Mouse (Mus musculus): ENCODE results near the gene Tifab. TPM values are rescaled to one million over a fixed set of nuclear protein-coding genes. Genes with fewer than 3 reads are reported as not detected.
A peak's percentile ranks its signal among the peaks of the same experiment; 100 is the strongest.

Gene Tifab
- polyA plus RNA-seq, 1 experiment from 2014 or later = 1.5 TPM

- no peak overlapping the region for H3K4me3 ChIP-seq
- peaks cover 11% of the 10 kb centered on the region for H3K27me3 ChIP-seq
- H3K36me3 ChIP-seq = no peaks in the 10 kb centered on the region
- no peaks in the 10 kb centered on the region for H3K9me3 ChIP-seq
- no peak overlapping the region for H3K27ac ChIP-seq
- H3K4me1 ChIP-seq (replicated peaks) = peaks cover 5% of the 10 kb centered on the region
- no peak for ATAC-seq (ENCODE audit: low FRiP score)
- WGBS = 72% methylated on average over 7 of the region's 7 CpGs
- no peak overlapping the region for H3K9ac ChIP-seq
- H3K4me2 ChIP-seq = no peak overlapping the region
Observed at GRCm38 (mm10) chr13:56172901-56173545, 5.7 kb downstream of the Tifab start.

DNA sequence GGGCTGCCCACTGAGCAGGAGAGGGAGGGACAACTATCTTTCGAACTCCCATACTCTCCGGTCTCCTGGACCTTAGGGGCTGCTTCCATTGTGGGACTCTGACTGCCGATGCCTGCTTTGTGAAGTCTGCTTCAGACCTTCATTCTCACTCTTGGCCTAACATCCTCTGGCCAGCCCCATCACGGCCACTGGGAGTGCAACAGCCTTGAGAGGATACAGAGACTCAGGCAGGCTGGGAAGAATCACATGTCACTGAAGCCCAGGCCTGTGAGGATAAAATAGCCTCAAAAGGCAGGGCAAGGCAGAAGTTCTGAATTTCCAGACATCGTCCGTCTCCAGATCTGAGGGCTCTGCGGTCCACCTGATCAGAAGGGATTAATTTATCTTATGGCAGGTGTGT lies 6.6 kb downstream of the Tifab start:
- H3K4me2 ChIP-seq = no peak overlapping the region
- WGBS = 84% methylated on average over 7 of the region's 7 CpGs
- peaks cover 9% of the 10 kb centered on the region for H3K4me1 ChIP-seq (replicated peaks)
- H3K36me3 ChIP-seq = no peaks in the 10 kb centered on the region
- H3K27ac ChIP-seq = no peak overlapping the region
- ATAC-seq (ENCODE audit: low FRiP score) = no peak
- H3K4me3 ChIP-seq = no peak overlapping the region
- H3K27me3 ChIP-seq = peaks cover 11% of the 10 kb centered on the region
- no peaks in the 10 kb centered on the region for H3K9me3 ChIP-seq
- H3K9ac ChIP-seq = no peak overlapping the region

DNA sequence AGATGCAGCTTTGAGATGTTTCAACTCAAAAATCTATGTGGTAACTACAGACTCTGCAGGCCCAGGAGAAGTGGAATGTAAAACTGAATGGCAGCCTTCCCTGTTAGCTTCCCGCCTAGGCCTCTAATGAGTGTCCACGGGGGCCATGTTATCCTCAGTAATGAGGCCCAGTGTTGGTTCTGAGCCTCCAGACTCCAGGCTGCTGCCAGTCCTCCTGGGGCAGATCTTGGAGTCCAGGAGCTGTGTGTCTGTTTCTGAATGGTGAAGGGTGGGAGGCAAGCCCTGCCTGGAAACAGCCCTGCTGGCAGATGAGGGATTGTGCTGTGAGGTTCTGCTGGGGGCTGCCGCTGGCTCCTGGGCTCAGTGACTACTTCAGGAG lies 10.3 kb downstream of the Tifab start:
- Histone ChIP-seq H3K4me1 (replicated peaks) (peaks cover 9% of the 10 kb centered on the region), H3K4me2 (no peak overlapping the region), H3K9me3 (no peaks in the 10 kb centered on the region), H3K9ac (no peak overlapping the region), H3K36me3 (no peaks in the 10 kb centered on the region), H3K27ac (peak overlapping the region; percentile 26; the same call in 1 of the 2 replicates), H3K27me3 (peaks cover 12% of the 10 kb centered on the region; the same call in 1 of the 2 replicates), H3K4me3 (no peak overlapping the region)
- no peak for ATAC-seq (ENCODE audit: low FRiP score)
- 57% methylated on average over 3 of the region's 3 CpGs for WGBS

DNA sequence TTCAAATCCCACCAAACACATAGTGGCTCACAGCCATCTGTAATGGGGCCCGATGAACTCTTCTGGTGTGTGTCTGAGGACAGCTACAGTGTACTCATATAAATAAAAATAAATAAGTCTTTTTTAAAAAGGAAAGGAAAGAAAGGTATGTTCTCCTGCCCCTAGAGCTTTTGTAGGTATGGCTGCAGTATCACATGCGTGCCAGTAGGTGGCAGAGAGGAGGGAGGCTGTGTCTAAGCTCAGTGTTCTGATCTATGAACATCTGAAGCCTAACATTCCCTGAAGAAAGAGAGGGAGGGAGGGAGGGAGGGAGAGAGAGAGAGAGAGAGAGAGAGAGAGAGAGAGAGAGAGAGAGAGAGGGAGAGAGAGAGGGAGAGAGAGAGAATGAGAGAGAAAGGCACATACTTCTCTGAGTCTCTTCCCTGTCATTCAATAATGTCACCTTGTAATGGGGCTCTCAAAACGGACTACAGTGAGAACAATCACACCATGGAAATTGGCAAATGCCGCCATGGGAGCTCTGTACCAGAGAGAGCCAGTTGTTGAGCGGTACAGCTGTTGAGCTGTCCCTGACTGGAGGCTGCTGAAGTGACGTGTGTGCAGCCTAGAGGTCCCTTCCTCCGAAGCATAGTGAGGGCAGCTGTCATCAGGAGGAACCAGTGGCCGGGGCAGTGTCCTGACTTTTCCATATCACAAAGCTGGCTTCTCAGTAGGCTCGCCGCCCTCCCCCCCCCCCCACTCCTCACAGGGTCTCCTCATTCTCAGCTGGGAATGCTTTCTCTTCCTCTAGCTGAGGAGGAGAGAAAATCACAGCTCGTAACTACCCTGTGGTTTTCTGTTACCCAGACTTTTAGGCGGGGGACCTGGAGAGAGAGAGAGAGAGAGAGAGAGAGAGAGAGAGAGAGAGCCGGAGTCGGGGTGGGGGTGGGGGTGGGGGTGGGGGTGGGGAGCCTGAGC lies 11.0 kb downstream of the Tifab start:
- Histone ChIP-seq H3K27me3 (peaks cover 9% of the 10 kb centered on the region; the same call in 1 of the 2 replicates), H3K4me2 (no peak overlapping the region), H3K9me3 (no peaks in the 10 kb centered on the region), H3K4me1 (replicated peaks) (peaks cover 9% of the 10 kb centered on the region), H3K9ac (no peak overlapping the region), H3K4me3 (no peak overlapping the region), H3K36me3 (no peaks in the 10 kb centered on the region), H3K27ac (no peak overlapping the region)
- 0 out of 2 replicates have a peak, but pooled peaks have one; percentile 54 for ATAC-seq (ENCODE audit: low FRiP score)
- WGBS = 34% methylated on average over 11 of the region's 14 CpGs

- WGBS = 94% methylated on average over 11 of the region's 11 CpGs
- no peaks in the 10 kb centered on the region for H3K9me3 ChIP-seq
Observed at GRCm38 (mm10) chr13:56165561-56165960, 13.1 kb downstream of the Tifab start.

GRCm38 (mm10) chr13:56164372-56164771 lies 14.3 kb downstream of the Tifab start:
- WGBS = 86% methylated on average over 3 of the region's 3 CpGs
- H3K27me3 ChIP-seq = peaks cover 5% of the 10 kb centered on the region; the same call in 1 of the 2 replicates
- H3K4me3 ChIP-seq = no peak overlapping the region
- no peaks in the 10 kb centered on the region for H3K9me3 ChIP-seq
- H3K36me3 ChIP-seq = no peaks in the 10 kb centered on the region
- H3K4me2 ChIP-seq = no peak overlapping the region
- H3K4me1 ChIP-seq (replicated peaks) = peaks cover 11% of the 10 kb centered on the region
- ATAC-seq (ENCODE audit: low FRiP score) = no peak
- no peak overlapping the region for H3K27ac ChIP-seq
- no peak overlapping the region for H3K9ac ChIP-seq

More at GRCm38 (mm10) chr13:56165561-56165960, 13.1 kb downstream of the Tifab start:
- Histone ChIP-seq H3K9ac (no peak overlapping the region), H3K4me1 (replicated peaks) (peaks cover 9% of the 10 kb centered on the region), H3K4me3 (no peak overlapping the region), H3K4me2 (no peak overlapping the region), H3K27ac (no peak overlapping the region), H3K27me3 (peaks cover 9% of the 10 kb centered on the region; the same call in 1 of the 2 replicates), H3K36me3 (no peaks in the 10 kb centered on the region)
- ATAC-seq (ENCODE audit: low FRiP score) = no peak

DNA sequence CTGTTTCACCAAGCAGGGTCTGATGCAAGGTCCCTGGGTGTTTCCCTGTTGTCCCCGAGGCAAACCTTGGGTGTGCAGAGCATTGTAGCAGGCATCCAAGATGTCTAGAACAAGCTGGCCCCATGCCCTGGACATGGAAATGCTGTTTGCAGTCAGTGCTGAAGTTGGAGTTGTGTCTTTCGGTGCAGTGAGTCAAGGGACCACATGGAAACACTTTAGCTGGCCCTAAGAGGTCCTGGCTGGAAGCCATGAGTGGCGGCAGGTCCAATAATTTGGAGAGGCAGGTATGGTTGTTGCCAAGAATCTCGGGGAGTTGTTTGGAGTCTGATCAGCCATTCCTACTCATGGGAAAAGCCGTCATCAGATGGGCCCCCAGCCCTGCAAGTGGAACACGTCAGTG lies 14.9 kb downstream of the Tifab start:
- Histone ChIP-seq H3K27me3 (0 out of 2 replicates have a peak, but pooled peaks cover 4% of the 10 kb centered on the region), H3K4me3 (no peak overlapping the region), H3K9ac (no peak overlapping the region), H3K9me3 (no peaks in the 10 kb centered on the region), H3K27ac (no peak overlapping the region), H3K4me2 (no peak overlapping the region), H3K36me3 (no peaks in the 10 kb centered on the region), H3K4me1 (replicated peaks) (peaks cover 11% of the 10 kb centered on the region)
- WGBS = 76% methylated on average over 6 of the region's 6 CpGs
- no peak for ATAC-seq (ENCODE audit: low FRiP score)

GRCm38 (mm10) chr13:56162859-56163258 lies 15.8 kb downstream of the Tifab start:
- Histone ChIP-seq H3K27ac (no peak overlapping the region), H3K9ac (no peak overlapping the region), H3K4me1 (replicated peaks) (peaks cover 4% of the 10 kb centered on the region; the same call in 1 of the 2 replicates), H3K4me2 (no peak overlapping the region), H3K9me3 (no peaks in the 10 kb centered on the region), H3K36me3 (no peaks in the 10 kb centered on the region), H3K4me3 (no peak overlapping the region), H3K27me3 (0 out of 2 replicates have a peak, but pooled peaks cover 4% of the 10 kb centered on the region)
- ATAC-seq (ENCODE audit: low FRiP score) = no peak
- WGBS = 88% methylated on average over 6 of the region's 6 CpGs

DNA sequence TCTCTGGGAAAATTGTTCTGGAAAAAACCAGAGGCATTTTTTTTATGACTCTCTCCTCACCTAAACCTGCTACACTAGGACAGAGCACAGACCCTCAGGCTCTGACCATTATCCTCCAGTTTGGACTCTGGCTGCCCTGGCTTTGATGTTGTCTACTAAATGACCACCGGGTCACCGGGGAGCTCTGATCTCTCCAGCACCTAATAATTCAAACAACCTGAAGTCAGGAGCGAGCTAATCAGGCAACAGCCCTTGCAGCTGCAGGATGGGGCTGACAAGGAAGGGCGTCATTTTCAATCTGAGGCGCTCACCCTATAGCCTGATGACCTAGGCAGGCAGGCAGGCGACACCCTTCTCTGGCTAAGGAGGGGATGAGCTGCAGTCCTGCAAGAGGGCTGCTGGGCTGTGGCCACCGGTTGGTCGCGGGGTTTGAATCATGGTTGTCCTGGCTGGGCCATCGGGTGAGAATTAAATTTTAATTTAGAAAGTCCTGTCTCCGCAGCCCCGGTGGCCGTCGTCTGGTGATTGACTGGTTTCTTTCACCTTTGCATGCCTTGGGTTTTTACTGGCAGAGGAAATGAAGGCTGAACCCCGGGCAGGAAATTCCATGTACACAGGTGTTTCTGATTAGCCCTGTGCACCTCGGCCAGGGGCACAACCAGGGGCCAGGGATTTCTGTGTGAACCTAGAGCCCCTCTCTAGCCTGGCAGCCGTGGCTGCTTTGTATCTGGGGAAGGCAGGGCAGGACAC lies 18.9 kb downstream of the Tifab start:
- no peak overlapping the region for H3K27ac ChIP-seq
- 0 out of 2 replicates have a peak, but pooled peaks cover 7% of the 10 kb centered on the region for H3K27me3 ChIP-seq
- no peak overlapping the region for H3K4me2 ChIP-seq
- H3K4me3 ChIP-seq = no peak overlapping the region
- WGBS = 55% methylated on average over 17 of the region's 17 CpGs
- no peaks in the 10 kb centered on the region for H3K9me3 ChIP-seq
- 0 out of 2 replicates have a peak, but pooled peaks cover 2% of the 10 kb centered on the region for H3K4me1 ChIP-seq (replicated peaks)
- no peak overlapping the region for H3K9ac ChIP-seq
- no peak for ATAC-seq (ENCODE audit: low FRiP score)
- H3K36me3 ChIP-seq = no peaks in the 10 kb centered on the region

- ATAC-seq (ENCODE audit: low FRiP score) = no peak
- H3K36me3 ChIP-seq = no peaks in the 10 kb centered on the region
- H3K9ac ChIP-seq = no peak overlapping the region
- no peaks in the 10 kb centered on the region for H3K9me3 ChIP-seq
- H3K27me3 ChIP-seq = 0 out of 2 replicates have a peak, but pooled peaks cover 3% of the 10 kb centered on the region
- 0 out of 2 replicates have a peak, but pooled peaks cover 2% of the 10 kb centered on the region for H3K4me1 ChIP-seq (replicated peaks)
- H3K4me3 ChIP-seq = no peak overlapping the region
- WGBS = 79% methylated on average over 14 of the region's 14 CpGs
- H3K27ac ChIP-seq = no peak overlapping the region
- H3K4me2 ChIP-seq = no peak overlapping the region
Observed at GRCm38 (mm10) chr13:56159016-56159601, 19.6 kb downstream of the Tifab start.

DNA sequence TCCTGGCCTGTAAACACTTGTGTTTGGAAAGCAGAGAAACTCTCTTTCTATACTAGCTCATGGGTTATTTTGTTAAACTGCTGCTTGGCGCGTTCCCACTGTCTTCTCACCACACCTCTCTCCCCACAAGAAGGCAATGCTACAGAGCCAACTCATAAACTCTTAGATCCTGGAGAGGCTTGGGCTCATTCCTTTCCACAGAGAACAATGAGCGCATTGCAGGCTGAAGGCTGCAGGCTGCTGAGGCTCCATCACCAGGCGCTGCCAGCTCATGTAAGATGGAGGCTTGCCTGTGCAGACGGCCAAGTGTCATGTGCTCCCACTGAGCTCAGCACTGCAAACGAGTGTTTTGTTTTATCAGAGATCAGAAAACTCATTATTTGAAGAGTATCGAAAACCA lies 23.0 kb downstream of the Tifab start:
- H3K27me3 ChIP-seq = 0 out of 2 replicates have a peak, but pooled peaks cover 3% of the 10 kb centered on the region
- no peaks in the 10 kb centered on the region for H3K9me3 ChIP-seq
- no peak overlapping the region for H3K4me2 ChIP-seq
- peaks cover 7% of the 10 kb centered on the region; the same call in 1 of the 2 replicates for H3K4me1 ChIP-seq (replicated peaks)
- 74% methylated on average over 7 of the region's 7 CpGs for WGBS
- H3K4me3 ChIP-seq = no peak overlapping the region
- no peak overlapping the region for H3K9ac ChIP-seq
- no peak for ATAC-seq (ENCODE audit: low FRiP score)
- H3K36me3 ChIP-seq = no peaks in the 10 kb centered on the region
- H3K27ac ChIP-seq = no peak overlapping the region
